Mouse (Mus musculus): ENCODE data around the gene Tmem217.
A peak's percentile ranks its signal among the peaks of the same experiment; 100 is the strongest.

Gene Tmem217

GRCm38 (mm10) chr17:29488978-29489970 is 62.9 kb downstream of the Tmem217 start:
- DNase-seq (ENCODE audit: low spot score) = peak; percentile 48

- DNase-seq (ENCODE audit: low spot score) = no peak
Observed at GRCm38 (mm10) chr17:29488257-29488977, 63.8 kb downstream of the Tmem217 start.

DNA sequence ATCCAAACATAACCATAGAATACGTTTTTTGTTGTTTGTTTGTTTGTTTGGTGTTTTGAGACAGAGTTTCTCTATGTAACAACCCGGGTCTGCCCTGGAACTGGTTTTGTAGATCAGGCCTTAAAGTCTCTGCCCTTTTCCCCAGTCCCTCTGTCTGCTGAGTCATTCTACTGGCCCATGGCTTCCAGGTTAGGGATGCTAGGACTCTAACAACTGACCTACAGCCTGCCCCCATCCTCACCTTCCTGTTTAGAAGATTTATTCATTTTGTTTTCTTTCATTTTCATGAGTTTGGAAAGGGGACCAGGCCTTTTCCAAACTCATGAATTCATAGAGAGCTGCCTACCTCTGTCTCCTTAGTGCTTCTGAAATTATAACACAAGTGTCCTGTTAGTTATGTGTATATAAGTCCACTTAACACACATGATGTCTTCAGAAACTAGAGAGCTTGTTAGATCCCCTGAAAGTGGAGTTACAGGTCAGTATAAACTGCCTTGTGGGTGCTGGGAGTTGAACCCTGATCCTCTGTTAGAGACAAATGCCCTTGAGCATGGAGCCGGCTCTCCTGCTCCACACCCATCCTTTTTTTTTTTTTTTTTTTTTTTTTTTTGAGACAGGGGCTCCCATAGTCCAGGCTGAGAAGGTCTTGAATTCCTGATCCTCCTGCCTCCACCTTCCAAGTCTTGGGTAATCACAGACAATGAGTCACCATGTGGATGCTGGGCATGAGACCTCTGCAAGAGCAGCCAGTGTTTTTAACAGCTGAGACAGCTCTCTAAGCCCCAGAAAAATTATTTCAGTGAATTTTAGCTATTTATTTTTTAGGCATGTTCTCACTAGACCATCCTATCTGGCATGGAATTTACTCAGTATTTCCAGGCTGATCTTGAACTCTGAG is 66.6 kb downstream of the Tmem217 start:
- no peak for DNase-seq (ENCODE audit: low spot score)

- DNase-seq (ENCODE audit: low spot score) = no peak
Observed at GRCm38 (mm10) chr17:29484431-29484830, 67.8 kb downstream of the Tmem217 start.

DNA sequence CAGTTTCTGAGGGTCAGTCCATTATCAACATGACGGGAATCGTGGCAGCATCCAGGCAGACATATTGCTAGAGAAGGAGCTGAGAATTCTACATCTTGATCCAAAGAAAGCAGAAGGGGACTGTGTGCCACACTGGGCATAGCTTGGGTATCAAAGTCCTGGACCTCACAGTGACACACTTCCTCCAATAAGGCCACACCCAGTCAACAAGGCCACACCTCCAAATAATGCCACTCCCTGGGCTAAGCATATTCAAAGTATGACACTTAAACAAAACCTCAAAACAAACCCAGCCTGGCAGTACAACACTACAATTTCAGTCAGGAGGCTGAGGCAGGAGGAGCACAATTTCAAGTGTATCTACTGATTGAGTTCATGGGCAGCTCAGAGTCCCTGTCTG is 68.9 kb downstream of the Tmem217 start:
- no peak for DNase-seq (ENCODE audit: low spot score)

DNA sequence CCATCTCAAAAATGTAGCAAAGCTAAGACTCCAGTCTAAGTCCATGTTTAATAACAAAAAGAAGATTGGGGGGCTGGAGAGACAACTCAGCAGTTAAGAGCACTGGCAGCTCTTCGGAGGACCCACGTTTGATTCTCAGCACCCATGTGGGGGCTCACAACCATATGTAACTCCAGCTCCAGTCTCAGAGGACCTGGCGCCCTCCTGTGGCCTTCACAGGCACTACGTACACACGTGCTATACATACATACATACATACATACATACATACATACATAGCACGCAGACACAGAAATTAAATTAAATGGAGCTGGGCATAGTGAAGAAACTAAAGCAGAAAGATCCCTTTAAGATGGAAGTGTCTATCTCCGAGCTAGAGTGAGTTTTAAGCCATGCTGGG is 69.6 kb downstream of the Tmem217 start:
- DNase-seq (ENCODE audit: low spot score) = no peak

DNA sequence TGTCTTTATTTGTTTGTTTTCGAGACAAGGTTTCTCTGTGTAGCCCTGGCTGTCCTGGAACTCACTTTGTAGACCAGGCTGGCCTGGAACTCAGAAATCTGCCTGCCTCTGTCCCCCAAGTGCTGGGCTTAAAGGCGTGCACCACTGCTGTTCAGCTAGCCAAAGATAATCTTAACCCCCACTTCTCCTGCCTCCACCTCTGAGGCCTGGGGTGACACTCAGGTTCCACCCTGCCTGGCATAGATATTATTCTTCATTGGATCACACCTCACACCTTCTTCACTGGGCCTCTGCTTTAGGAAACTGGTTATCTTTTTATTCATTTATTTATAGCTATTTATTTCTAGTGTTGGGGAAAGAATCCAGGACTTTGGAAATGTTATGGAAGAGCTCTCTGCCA is 71.9 kb downstream of the Tmem217 start:
- DNase-seq (ENCODE audit: low spot score) = no peak

DNA sequence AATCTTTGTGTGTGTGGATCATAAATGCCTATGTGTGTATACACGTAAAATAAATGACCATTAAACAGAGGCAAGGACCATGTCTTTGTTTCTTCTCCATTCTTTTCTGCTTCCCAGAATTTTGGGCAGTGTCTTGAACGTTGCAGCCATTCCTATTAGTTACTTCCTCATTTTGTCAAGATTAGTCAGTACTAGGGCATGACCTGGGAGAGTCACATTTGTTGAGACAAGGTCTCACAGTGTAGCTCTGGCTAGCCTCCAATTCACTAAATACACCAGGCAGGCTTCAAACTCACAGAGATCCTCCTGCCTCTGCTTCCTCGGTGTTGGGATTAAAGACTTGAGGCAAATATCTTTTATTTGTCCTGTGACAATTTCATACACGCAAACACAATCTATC is 73.9 kb downstream of the Tmem217 start:
- DNase-seq (ENCODE audit: low spot score) = no peak

DNA sequence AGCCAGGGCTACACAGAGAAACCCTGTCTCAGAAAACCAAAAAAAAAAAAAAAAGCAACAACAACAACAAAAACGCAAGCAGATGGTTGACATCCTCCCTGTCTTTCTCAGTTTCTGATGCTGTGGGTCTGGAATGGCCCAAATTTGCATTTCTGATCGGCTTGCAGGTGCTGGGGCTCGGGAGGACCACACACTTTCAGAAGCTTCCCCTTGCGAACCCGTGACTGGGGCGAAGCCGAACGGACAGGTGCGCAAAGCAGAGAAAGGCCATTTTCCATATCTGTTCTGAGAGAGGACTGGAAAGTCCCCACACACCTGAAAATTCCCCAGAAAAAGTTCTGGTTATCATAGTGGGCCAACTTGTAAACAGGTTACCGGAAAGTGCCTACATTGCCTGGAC is 74.8 kb downstream of the Tmem217 start:
- DNase-seq (ENCODE audit: low spot score) = no peak

- DNase-seq (ENCODE audit: low spot score) = no peak
Observed at GRCm38 (mm10) chr17:29476461-29476860, 75.7 kb downstream of the Tmem217 start.

Data from lung, postnatal 25 days (tissue).